Mouse (Mus musculus): ENCODE data around the gene Cox7c. TPM values are rescaled to one million over a fixed set of nuclear protein-coding genes. Genes with fewer than 3 reads are reported as not detected.
"Not testable (repeated sequence)": the region's sequence is repeated elsewhere in the genome, so short reads cannot be mapped to it uniquely, and the experiment has no call there.

The Cox7c gene
- polyA plus RNA-seq (2014; fragmentation: Nextera tagmentation; extraction: Ambion mirVana), result 588 and 625 TPM in 2 replicates

DNA sequence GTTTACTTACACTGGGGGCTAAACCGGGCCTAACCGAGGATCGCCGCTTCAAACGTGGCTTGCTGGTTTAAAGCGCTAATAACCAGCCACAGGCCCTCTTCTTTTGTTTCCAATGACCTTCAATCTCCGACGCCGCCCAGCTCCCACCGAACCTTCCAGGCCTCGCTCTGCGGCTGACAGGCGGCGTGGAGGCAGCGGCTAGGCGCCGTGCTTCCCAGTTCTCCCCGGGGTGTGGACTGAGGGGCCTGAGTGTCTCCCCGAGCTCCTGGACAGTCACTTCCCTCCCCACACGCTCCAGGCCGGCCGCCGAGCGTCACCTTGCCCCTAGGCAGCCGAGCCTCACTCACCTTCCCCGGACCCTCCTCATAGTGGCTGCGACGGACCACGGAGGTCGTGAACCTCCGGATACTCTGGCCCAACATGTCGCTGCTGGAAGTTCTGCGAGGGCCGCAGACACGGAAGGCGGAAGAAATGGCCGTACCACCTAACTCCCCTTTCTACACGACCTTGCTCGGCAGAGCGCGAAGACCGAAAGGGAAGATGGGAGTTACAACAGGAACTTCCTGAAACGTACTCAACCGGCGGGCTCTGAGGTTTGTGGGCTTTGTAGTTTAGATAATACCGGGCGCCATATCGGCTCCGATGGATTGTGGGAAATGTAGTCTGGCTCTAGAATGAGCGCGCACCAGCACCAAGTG lies at the start of gene Cox7c:
Gene Cox7c (minus strand): TSS at position 651 of the 698 bp plus-strand sequence.
- H3K4me3 ChIP-seq (ENCODE audit: low read depth, low read length), result peak within 1 kb of the TSS; percentile 81
- H3K27me3 ChIP-seq (ENCODE audit: control insufficient read depth, insufficient read depth, low read length), result no peaks in the 10 kb centered on the region
- ATAC-seq (ENCODE audit: insufficient read depth, low FRiP score, low TSS enrichment), result peak; percentile 95
- H3K4me2 ChIP-seq (ENCODE audit: low read depth), result peak within 1 kb of the TSS; percentile 46
- H3K9ac ChIP-seq (ENCODE audit: low read length), result peak within 1 kb of the TSS; percentile 93
- 0 out of 2 replicates have a peak, but pooled peaks cover 2% of the 10 kb centered on the region for H3K36me3 ChIP-seq (ENCODE audit: control insufficient read depth, insufficient read depth, low read length)
- peak within 1 kb of the TSS; percentile 90 for H3K27ac ChIP-seq (ENCODE audit: low read depth, low read length)
- H3K4me1 ChIP-seq (ENCODE audit: control insufficient read depth, insufficient read depth, low read length), result peaks cover 3% of the 10 kb centered on the region; the same call in 1 of the 2 replicates
- DNase-seq (ENCODE audit: low spot score), result peak; percentile 89
- H3K9me3 ChIP-seq (ENCODE audit: control insufficient read depth, low read length), result no peaks in the 10 kb centered on the region
- under 1% methylated on average over 46 of the region's 51 CpGs for WGBS

DNA sequence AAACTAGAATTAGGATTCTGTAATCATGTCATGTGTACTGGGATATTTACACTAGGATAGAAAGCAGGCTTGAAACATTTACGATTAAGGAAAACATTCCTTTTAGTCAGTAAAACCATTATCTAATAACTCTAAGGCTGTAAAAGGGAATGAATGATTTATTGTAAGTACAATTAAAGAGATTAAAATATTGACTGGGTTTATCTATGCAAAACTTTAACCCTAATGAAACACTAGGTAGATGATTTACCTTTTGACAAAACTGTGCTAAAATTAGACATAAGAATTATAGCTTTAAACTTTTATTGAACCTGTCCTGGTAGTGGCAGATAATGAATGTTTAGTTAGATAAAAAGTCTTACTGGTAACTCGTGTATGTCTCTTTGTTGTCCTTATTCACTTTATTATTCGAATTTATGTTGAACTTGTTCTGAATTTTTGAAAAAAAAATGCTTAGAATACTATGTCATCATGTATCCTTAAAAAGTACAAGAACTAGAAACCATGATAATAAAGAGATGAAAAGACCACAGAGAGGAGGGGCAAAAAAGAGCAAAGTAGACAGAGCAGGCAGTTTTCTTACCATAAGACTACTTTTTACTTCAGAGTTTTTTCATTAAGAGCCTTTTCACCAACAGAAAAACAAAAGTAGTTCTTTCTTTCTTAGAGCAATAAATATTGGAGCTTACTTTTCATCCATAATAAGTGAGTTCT lies 21.5 kb upstream of the Cox7c start:
- ATAC-seq (ENCODE audit: insufficient read depth, low FRiP score, low TSS enrichment), result no peak
- Histone ChIP-seq H3K4me2 (ENCODE audit: low read depth) (no peak overlapping the region), H3K4me3 (ENCODE audit: low read depth, low read length) (no peak overlapping the region), H3K9me3 (ENCODE audit: control insufficient read depth, low read length) (no peaks in the 10 kb centered on the region), H3K27ac (ENCODE audit: low read depth, low read length) (no peak overlapping the region), H3K27me3 (ENCODE audit: control insufficient read depth, insufficient read depth, low read length) (no peaks in the 10 kb centered on the region), H3K4me1 (ENCODE audit: control insufficient read depth, insufficient read depth, low read length) (no peaks in the 10 kb centered on the region), H3K9ac (ENCODE audit: low read length) (no peak overlapping the region), H3K36me3 (ENCODE audit: control insufficient read depth, insufficient read depth, low read length) (no peaks in the 10 kb centered on the region)
- 70% methylated on average over 3 of the region's 3 CpGs for WGBS
- DNase-seq (ENCODE audit: low spot score), result no peak

DNA sequence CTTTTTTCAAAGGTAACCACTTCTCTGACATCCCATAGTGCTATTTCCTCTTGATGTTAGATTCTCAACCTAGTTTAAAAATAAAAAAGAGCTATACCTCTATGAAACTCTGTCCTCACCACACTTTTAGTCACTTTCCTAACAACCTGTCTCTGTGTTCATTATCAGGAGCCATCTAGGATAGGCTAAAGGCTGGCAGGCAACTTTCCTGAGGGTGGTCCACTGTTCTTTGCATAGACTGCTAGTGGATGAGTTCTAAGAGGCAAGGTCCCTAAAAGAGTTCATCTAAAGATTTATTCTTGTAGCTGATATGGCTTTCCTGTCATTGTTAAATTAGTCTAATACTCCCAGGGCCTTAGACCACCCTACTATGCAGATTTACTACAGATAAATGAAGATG lies 20.8 kb upstream of the Cox7c start:
- no peak overlapping the region for H3K9ac ChIP-seq (ENCODE audit: low read length)
- no peaks in the 10 kb centered on the region for H3K4me1 ChIP-seq (ENCODE audit: control insufficient read depth, insufficient read depth, low read length)
- no peak overlapping the region for H3K27ac ChIP-seq (ENCODE audit: low read depth, low read length)
- no peak overlapping the region for H3K4me2 ChIP-seq (ENCODE audit: low read depth)
- DNase-seq (ENCODE audit: low spot score) (no peak), ATAC-seq (ENCODE audit: insufficient read depth, low FRiP score, low TSS enrichment) (no peak)
- H3K4me3 ChIP-seq (ENCODE audit: low read depth, low read length), result no peak overlapping the region
- no peaks in the 10 kb centered on the region for H3K36me3 ChIP-seq (ENCODE audit: control insufficient read depth, insufficient read depth, low read length)
- H3K27me3 ChIP-seq (ENCODE audit: control insufficient read depth, insufficient read depth, low read length), result no peaks in the 10 kb centered on the region
- H3K9me3 ChIP-seq (ENCODE audit: control insufficient read depth, low read length), result no peaks in the 10 kb centered on the region

DNA sequence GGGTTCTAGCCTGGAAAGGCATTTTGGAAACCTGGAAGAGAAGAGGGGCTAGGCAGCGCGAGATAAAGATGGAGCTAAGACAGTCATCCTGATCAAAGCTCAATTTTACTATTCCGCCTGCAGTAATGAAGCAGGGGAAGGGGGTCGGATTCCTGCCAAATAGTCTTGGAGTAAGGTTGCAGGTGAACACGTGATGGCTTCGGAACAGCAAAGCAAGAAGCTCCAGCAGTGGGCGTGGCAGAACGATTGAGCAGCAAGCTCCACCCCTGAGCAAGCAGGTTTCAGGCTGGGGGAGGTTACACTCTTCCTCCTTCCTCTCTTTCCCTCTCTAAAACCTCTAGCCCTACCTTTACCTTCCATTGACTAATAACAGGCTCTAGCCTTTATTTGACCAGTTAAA lies 7.4 kb upstream of the Cox7c start:
- H3K4me1 ChIP-seq (ENCODE audit: control insufficient read depth, insufficient read depth, low read length); H3K4me3 ChIP-seq (ENCODE audit: low read depth, low read length); H3K9me3 ChIP-seq (ENCODE audit: control insufficient read depth, low read length); H3K9ac ChIP-seq (ENCODE audit: low read length); H3K27ac ChIP-seq (ENCODE audit: low read depth, low read length); ATAC-seq (ENCODE audit: insufficient read depth, low FRiP score, low TSS enrichment); H3K36me3 ChIP-seq (ENCODE audit: control insufficient read depth, insufficient read depth, low read length); H3K4me2 ChIP-seq (ENCODE audit: low read depth); H3K27me3 ChIP-seq (ENCODE audit: control insufficient read depth, insufficient read depth, low read length); DNase-seq (ENCODE audit: low spot score): not testable (repeated sequence)
- 29% methylated on average over 8 of the region's 8 CpGs for WGBS

DNA sequence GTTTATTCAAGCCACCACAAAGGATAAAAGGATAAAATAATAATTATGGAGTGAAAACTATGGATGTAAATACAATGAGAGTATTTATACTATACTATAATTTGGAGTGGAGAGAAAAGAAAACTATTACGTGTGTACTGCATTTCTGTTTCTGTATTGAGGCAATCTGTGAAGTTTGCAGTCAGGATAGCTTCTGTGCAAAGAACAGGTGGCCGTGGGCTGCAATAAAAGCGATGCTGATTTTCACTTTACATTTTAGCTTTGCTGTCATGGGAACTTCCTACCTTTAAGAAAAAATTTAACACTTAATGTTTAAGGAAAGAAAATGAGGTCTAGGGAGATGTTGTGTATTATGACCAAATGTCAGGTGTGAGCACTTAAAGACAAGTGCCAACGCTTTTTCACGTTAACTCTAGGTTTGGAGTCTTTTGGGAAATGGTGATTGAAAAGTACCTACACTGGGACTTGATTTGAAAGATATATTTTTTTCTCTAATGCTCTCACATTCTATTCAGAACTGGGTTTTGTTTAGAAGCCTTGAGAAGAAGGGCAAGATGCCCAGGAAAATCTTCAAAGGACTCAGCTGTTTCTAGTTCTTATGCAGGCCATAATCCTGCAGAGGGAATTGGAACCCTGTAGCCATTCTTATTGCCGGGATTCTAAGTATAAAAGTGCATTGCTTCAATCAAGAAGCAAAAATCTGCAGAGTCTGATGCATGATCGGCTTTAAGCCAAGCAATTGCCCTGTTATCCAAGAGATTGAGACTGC lies 41.6 kb downstream of the Cox7c start:
- Histone ChIP-seq H3K36me3 (ENCODE audit: control insufficient read depth, insufficient read depth, low read length) (no peaks in the 10 kb centered on the region), H3K4me2 (ENCODE audit: low read depth) (no peak overlapping the region), H3K4me1 (ENCODE audit: control insufficient read depth, insufficient read depth, low read length) (no peaks in the 10 kb centered on the region), H3K9me3 (ENCODE audit: control insufficient read depth, low read length) (no peaks in the 10 kb centered on the region), H3K4me3 (ENCODE audit: low read depth, low read length) (no peak overlapping the region), H3K9ac (ENCODE audit: low read length) (no peak overlapping the region), H3K27ac (ENCODE audit: low read depth, low read length) (no peak overlapping the region), H3K27me3 (ENCODE audit: control insufficient read depth, insufficient read depth, low read length) (no peaks in the 10 kb centered on the region)
- ATAC-seq (ENCODE audit: insufficient read depth, low FRiP score, low TSS enrichment), result no peak
- WGBS, result 90% methylated on average over 7 of the region's 7 CpGs
- DNase-seq (ENCODE audit: low spot score), result no peak

Data from neural tube, embryonic 11.5 days (tissue).